Mouse (Mus musculus) CH12.LX (cell line): Measurements from ENCODE around the gene Uspl1.

Experiments
- CTCF ChIP-seq, 2 experiments: IDR thresholded peaks in 1 of 2; conservative IDR thresholded peaks in 1 of 2; 2 replicates each; pipeline ENCODE4 v1.5.1; 2011 to 2012; ENCODE audit warnings: low read depth in 2 of 2, low read length in 2 of 2, improper control_type of control experiment in 1 of 2, inconsistent platforms in 1 of 2, mild to moderate bottlenecking in 1 of 2, moderate library complexity in 1 of 2
- EP300 ChIP-seq: IDR thresholded peaks from 2 replicates; pipeline ENCODE4 v1.6.1; 2011; ENCODE audit warnings: low read length, improper control_type of control experiment
- GABPA ChIP-seq: IDR thresholded peaks from 2 replicates; pipeline ENCODE4 v1.6.1; 2012; ENCODE audit warnings: low read depth, low read length, improper control_type of control experiment, inconsistent platforms; ENCODE audit not compliant: insufficient replicate concordance
- HCFC1 ChIP-seq: IDR thresholded peaks from 2 replicates; pipeline ENCODE4 v1.6.1; 2012; ENCODE audit warnings: low read depth, mild to moderate bottlenecking, inconsistent platforms, low read length, improper control_type of control experiment
- JUN ChIP-seq: IDR thresholded peaks from 2 replicates; pipeline ENCODE4 v1.6.1; 2011; ENCODE audit warnings: low read depth, mild to moderate bottlenecking, low read length, improper control_type of control experiment, moderate library complexity; ENCODE audit not compliant: insufficient read depth
- JUND ChIP-seq: conservative IDR thresholded peaks from 2 replicates; pipeline ENCODE4 v1.6.1; 2011; ENCODE audit warnings: low read depth, low read length, improper control_type of control experiment
- MAZ ChIP-seq: IDR thresholded peaks from 2 replicates; pipeline ENCODE4 v1.6.1; 2012; ENCODE audit warnings: low read depth, mild to moderate bottlenecking, inconsistent platforms, low read length, improper control_type of control experiment, moderate library complexity
- NRF1 ChIP-seq: IDR thresholded peaks from 2 replicates; pipeline ENCODE4 v1.6.1; 2014; ENCODE audit warnings: low read depth, mild to moderate bottlenecking, inconsistent platforms, low read length, improper control_type of control experiment, moderate library complexity
- POLR2A ChIP-seq: IDR thresholded peaks from 2 replicates; pipeline ENCODE4 v1.6.1; 2011; ENCODE audit warnings: low read depth, mild to moderate bottlenecking, improper control_type of control experiment, low read length
- SIN3A ChIP-seq: IDR thresholded peaks from 2 replicates; pipeline ENCODE4 v1.6.1; 2012; ENCODE audit warnings: low read length, improper control_type of control experiment, inconsistent platforms
- UBTF ChIP-seq: IDR thresholded peaks from 2 replicates; pipeline ENCODE4 v1.6.1; 2012; ENCODE audit warnings: low read depth, mild to moderate bottlenecking, inconsistent platforms, low read length, improper control_type of control experiment, moderate library complexity
- USF1 ChIP-seq: IDR thresholded peaks from 2 replicates; pipeline ENCODE4 v1.6.1; 2014; ENCODE audit warnings: low read depth, mild to moderate bottlenecking, inconsistent platforms, low read length, improper control_type of control experiment
- USF2 ChIP-seq: conservative IDR thresholded peaks from 2 replicates; pipeline ENCODE4 v1.6.1; 2011; ENCODE audit warnings: low read depth, low read length, improper control_type of control experiment
- ZC3H11A ChIP-seq: IDR thresholded peaks from 2 replicates; pipeline ENCODE4 v1.6.1; 2012; ENCODE audit warnings: low read depth, mild to moderate bottlenecking, inconsistent platforms, low read length, improper control_type of control experiment

DNA sequence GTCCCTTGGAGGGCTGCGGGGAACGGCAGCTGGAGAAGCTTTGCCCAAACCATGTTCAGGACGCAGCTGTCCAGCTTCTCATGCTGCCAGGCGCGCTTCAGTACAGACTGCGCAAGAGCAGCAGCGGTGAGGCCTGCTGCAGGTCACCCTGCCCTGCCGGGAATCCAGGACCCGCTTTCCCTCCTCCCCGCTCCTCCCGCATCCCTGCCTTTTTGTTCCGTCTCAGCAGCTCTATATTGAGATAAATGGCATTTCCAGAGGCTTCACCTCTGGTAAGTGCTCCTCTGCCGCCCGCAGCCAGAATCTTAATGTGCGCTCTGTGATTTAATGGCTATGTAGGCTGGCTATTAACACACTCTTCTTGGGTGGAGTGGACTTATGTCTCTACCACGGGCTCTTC is 74.9 kb downstream of the Uspl1 start:
- no peak for TF ChIP-seq POLR2A
- no peak for TF ChIP-seq USF1
- no peak for TF ChIP-seq USF2
- TF ChIP-seq CTCF (conservative IDR thresholded peaks at IDR 0.05 in 1 of 2, IDR thresholded peaks at IDR 0.05 in 1 of 2; ENCODE audit: low read depth in 2 of 2, low read length in 2 of 2) = no peak
- TF ChIP-seq NRF1 = no peak
- no peak for TF ChIP-seq HCFC1
- TF ChIP-seq JUND = no peak
- TF ChIP-seq UBTF = no peak
- no peak for TF ChIP-seq GABPA
- TF ChIP-seq SIN3A = no peak
- TF ChIP-seq ZC3H11A = no peak
- TF ChIP-seq MAZ = no peak
- no peak for TF ChIP-seq EP300
- TF ChIP-seq JUN = no peak
